Mouse (Mus musculus): Measurements from ENCODE around the gene Svop.

DNA sequence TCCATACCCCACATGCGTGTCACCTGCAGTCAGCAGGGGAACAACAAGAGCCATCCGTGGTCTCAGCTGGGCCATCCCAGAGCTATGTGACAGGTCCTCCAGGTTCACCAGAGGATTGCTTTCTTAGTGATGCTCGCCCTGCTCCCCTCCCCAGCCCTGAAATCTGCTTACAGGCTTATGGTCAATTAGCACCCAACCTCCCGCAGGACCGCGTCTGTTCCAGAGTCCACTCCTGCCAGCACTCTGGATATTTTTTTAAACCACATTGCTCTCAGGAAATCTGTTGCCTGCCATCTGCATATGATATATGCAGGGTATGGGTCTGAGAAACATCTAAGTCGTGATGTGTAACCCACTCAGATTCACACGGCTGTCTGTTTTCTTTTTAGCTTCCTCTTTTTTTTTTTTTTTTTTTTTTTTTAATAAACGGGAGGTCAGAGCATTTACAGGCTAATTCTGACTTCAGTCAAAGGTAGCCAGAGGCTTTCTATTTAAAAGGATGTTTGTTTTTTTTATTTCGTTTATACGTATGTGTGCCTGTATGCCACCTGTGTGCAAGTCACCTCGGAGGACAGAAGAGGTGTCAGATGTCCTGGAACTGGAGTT, 3.4 kb downstream of the Svop start:
- TF ChIP-seq CTCF (IDR thresholded peaks at IDR 0.05; ENCODE audit: low read depth) (no peak), EP300 (IDR thresholded peaks at IDR 0.05; ENCODE audit: low read depth) (no peak)
